Mouse (Mus musculus): ENCODE measurements around the gene Tcea2.

- TF ChIP-seq CTCF (IDR thresholded peaks at IDR 0.05; ENCODE audit: low read depth) (no peak), EP300 (IDR thresholded peaks at IDR 0.05; ENCODE audit: low read depth) (no peak)
These were observed 8.8 kb upstream of the Tcea2 start, which contains the start of gene Sox18 for GRCm38 (mm10) chr2:181671326-181671725.

All from liver, embryonic 14.5 days (tissue).